Mouse (Mus musculus) spleen, adult 2 months (tissue): ENCODE measurements around the gene Tmem164.

Source experiments
- CTCF ChIP-seq: fragments of 200-500 bp; IDR thresholded peaks from 2 replicates; pipeline ENCODE4 v1.5.1; 2011; ENCODE audit warnings: mild to moderate bottlenecking, inconsistent platforms; ENCODE audit not compliant: insufficient read depth, insufficient read length, insufficient replicate concordance; ENCODE audit errors: extremely low read depth
- POLR2A ChIP-seq: fragments of 200-500 bp; IDR thresholded peaks from 2 replicates; pipeline ENCODE4 v1.6.1; 2011; ENCODE audit warnings: low read depth, low read length, inconsistent platforms

- TF ChIP-seq CTCF (no peak), POLR2A (no peak)
These were observed 55.9 kb downstream of the Tmem164 start for GRCm38 (mm10) chrX:142737099-142737498.
